Mouse (Mus musculus): ENCODE results near the gene Kremen2.
A peak's percentile ranks its signal among the peaks of the same experiment; 100 is the strongest.

Kremen2 gene

DNA sequence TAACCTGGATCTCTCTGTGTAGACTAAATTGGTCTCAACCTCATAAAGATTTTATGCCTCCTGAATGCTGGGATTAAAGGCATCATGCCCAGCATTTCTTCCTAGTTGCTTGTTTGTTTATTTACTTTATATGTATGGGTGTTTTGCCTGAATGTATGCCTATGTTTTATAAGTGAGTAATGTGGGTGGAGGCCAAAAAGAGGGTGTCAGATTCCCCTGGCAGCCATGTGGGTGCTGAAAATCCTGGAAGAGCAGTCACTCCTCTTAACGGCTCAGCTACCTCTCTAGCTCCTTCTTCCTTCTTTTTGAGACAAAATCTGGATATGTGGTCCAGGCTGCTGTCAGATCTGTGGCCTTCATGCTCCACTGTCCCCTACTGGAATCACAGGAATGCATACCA is 15.2 kb downstream of the Kremen2 start:
- DNase-seq, result no peak

DNA sequence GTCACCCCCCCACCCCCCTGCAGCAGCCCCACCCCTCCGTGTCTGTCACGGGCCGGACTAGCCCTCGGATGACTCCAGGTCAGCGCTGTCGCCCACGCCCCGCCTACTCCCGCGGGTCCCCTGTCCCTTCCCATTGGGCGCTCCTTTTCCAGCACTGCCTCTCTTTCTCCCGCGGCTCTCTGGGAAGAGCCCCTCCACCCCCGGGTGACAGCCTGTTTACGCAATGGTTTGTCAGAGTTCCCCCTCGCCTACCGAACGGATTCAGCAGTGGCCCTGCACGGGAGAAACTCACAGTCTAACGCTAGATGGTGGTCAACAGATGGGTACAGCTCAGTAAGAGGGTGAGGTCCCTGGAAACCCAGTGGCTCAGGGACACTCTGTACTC is 18.9 kb downstream of the Kremen2 start:
- DNase-seq, result peak; percentile 88

DNA sequence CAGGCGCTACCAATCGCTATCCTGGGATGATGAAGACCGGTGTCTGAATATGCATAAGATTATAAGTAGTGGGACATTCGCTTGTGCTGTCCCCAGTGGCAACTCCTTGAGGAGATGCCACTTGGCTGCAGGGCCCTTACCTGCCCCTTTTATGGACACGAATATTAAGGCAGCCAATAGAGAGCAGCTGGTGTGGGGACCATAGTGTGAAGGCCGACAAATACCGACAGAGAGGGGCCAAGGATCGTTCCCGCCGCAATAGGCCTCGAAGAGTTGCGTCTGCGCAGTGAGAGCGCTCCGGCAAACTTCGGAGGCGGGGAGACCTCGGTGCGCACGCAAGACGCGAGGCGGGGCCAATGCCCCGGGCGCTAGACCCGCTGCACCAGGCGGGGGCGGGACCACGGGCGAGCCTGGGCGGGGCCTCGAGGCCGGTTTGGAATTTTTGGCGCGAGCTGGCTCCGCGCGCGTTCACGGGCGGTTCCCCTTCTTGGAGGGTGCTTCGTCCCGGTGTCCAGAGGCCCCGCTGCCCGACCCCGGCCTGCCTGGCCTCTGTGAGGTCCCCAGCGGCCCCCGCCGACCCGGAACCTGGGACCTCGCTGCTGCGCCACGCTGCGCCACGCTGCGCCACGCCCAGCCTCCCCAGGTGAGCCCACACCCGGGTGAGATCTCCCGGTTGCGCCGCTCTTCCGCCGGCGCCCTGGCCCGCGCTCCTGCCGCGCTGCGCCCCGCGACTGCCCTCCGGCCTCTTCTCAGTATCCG is 19.5 kb downstream of the Kremen2 start, which contains the start of gene Pkmyt1:
Pkmyt1 (plus strand) TSS at position 338 of the 759 bp plus-strand sequence.
- peak; percentile 96 for DNase-seq

DNA sequence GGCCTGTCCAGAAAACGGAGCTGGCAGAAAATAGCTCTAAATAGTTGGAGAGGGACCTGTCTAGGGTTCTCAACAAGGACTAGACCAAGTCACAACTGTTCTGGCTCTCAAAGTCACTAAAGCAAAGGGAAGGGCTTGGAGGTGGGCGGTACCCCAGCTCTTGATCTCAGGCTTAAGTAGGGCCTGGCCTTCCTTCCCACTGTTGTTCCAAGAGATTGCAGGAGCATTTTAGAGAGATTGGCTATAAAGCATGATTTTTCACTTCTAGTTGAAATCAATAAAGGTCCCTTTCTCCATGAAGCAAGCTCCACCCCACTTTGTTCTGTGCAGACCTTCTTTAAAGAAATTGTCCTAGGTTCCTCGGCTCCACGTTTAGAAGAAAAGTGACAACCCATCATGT is 20.2 kb downstream of the Kremen2 start:
- DNase-seq, result no peak

DNA sequence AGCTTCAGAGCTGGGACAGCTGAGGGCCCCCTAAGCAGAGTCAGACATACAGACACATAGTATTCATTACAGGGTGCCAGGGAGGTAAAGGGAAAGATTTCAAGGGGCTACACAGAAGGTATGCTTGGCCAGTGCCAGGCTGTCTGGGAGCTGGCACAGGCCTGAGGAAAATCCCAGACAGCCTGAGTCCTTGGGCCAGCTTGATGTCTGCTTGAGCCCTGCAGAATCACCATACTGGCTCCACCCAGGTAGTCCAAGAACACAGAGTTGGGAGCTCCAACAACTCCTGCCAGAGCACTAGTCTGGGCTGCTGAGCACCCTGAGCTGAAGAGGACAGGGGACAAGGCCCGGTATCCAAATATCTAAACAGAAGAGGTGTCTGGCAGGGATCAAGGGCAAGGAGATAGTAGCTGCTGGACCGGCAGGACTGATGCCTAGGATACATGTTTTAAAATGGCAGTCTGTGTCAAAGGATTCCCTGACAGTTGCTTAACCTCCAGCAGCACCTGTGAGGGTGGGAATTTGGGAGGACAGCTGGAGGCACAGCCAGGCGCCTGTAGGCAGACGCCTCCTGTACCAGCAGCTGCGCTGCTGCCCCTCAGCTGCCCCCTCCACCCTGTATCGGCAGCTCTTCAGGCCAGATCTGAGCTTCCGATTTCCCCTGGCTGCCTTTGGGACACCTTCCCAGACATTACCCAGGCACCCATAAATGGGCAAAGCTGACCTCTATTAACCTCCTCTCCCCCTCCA is 23.1 kb downstream of the Kremen2 start, which contains the start of gene 1520401A03Rik:
1520401A03Rik (minus strand) TSS at position 408 of the 750 bp plus-strand sequence.
- DNase-seq, result no peak

DNA sequence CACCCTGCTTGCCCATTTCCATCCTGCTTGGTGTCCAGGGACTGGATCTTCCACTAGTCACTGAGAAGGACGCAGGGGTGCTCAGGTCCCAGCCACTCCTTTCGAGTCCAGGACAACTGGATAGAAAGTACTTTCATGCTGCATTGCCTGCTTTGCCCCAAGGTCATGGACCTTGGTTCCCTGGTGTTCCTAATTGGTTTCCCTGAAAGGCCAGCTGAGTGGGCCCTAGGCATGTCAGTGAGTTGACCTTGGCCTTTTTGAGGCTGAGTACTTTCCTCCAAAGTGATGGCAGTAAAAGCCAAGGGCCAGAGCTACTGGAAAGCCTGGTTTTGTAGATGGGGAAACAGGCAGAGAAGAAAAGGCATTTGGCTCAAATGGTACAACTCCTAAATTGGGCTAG is 23.7 kb downstream of the Kremen2 start:
- DNase-seq, result no peak

DNA sequence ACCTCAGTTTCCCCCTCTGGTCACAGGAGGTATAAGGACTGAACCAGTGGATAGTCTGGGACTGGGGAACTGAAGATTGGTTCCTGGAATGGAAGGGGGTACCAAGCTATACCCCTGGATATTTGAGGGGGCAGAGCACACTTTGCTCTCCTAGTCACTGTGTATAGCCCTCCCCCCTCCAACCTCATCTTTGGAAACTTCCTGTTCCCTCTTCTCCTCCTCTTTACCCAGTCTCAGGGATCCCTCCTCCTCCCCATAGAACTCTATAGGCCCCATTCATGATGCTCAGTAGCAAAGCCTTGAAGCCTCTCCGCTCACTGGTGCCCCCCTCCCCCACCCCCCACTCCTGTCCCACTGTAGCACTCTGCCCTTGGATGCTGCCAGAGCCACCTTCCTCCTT is 26.2 kb downstream of the Kremen2 start:
- no peak for DNase-seq

DNA sequence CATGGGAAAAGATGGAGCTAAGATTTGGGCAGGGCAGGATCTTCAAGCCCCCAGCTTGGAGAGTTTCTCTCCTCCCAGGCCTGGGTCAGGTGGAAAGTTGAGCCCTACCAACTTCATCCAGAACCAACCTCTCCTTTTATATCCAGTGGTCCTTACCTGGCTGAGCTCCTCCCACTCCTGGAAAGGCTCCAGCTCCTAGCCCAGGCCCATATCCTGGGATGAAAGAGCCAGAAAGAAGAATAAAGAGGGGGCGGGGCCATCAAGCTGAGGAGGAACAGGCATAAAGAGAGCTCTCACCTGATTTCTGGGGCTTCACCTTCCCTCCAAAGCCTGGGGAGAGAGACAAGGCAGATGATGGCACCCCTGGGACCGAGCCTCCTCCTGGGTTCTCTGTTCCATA is 28.6 kb downstream of the Kremen2 start:
- DNase-seq, result no peak

DNA sequence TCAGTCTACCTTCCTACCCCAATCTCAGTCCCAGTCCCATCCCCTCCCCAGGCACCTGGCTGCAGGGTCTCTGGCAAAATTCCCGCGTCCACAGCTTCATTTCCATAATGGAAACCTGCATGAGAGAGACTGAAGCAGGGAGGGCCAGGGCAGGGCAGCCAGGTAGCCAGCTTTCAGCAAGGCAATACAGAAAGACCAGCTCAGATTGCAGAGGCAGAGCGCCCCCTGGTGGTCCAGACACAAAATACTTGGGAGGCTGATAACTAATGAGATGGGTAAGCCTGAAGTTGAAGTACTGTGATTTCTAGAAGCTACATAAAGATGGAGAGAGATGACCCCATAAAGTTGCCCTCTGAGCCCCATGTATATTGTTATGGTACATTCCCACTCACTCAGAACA is 39.4 kb downstream of the Kremen2 start:
- peak; percentile 79 for DNase-seq

DNA sequence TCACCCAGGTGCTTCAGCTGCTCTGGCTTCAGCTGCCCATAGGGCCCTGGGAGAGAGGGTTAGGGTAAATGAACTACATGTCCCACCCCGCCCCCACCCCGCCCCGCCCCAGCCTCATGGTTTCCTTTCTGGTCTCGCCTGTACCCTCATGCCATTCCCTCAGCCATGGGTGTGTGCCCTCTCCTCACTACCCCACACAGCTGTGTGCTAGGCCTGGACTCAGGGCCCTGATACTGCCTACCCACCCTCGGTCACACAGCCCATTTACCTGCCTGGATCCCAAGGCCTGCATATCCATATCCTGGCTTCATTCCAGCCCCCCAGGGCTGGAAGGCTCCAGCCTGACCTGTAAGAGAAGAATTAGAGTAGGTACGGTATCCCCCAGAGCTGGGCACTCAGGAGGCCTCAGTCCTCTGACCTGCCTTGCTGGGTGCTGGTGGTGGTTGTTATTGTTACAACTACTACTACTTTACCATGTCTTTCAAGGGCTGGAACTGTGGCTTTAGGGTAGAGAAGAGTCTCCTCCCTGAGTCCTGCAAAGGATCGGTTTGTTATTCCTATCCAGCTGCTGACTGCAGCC is 40.0 kb downstream of the Kremen2 start:
- no peak for DNase-seq

DNA sequence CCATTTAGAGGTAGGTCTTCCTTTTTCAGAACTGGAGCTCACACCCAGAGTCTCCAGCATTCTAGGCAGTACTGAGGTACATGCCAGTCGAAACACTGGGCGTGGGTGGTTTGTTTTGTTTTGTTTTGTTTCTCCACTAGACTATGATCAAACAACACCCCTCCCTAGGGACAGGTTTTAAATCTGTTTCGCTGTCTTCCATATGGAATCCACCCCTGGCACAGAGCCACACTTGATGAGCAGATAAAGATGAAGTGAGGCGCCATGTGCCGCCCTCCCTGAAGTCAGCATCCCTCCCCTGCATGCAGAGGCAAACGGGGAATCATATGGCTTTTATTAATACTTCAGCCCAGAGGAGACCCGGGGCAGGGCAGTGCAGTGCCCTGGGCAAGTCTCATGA is 40.9 kb downstream of the Kremen2 start:
- no peak for DNase-seq

DNA sequence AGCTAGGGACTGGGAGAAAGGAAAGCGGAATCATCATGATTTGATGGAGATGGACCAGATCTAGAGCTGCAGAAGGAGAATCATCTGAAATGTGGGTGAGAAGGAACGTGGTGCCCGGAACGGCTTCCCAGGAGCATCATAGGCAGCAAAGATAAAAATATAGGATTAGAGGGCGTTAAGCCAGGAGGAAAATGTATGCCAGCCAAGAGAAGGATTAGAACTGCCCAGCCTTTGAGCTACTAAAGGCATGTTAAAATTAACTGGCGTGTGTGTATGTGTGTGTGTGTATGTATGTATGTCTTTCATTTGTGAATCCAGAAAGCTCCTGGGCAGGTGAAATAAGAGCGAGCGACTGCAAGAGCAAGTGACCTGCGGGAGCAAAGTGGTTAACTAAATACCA is 42.3 kb downstream of the Kremen2 start:
- no peak for DNase-seq

DNA sequence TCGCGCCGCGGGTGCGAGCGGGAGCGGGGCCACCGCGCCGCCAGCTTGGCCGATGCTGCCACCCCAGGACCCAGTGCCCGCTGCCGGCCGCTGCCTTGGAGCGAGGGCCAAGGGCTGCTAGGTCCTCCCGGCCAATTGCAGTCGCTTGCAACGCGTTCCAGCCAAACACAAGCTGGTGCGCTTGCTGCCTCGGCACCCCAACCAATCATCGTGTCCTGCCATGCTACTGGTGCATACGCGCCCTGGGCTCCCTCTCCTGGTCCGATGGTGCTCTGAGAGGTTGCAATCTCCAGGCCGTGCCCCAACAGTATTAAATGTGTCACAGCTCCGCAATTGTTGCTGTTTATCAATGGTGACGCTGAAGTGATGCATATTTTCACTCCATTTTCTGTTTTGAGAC is 45.6 kb downstream of the Kremen2 start:
- DNase-seq, result peak; percentile 97

DNA sequence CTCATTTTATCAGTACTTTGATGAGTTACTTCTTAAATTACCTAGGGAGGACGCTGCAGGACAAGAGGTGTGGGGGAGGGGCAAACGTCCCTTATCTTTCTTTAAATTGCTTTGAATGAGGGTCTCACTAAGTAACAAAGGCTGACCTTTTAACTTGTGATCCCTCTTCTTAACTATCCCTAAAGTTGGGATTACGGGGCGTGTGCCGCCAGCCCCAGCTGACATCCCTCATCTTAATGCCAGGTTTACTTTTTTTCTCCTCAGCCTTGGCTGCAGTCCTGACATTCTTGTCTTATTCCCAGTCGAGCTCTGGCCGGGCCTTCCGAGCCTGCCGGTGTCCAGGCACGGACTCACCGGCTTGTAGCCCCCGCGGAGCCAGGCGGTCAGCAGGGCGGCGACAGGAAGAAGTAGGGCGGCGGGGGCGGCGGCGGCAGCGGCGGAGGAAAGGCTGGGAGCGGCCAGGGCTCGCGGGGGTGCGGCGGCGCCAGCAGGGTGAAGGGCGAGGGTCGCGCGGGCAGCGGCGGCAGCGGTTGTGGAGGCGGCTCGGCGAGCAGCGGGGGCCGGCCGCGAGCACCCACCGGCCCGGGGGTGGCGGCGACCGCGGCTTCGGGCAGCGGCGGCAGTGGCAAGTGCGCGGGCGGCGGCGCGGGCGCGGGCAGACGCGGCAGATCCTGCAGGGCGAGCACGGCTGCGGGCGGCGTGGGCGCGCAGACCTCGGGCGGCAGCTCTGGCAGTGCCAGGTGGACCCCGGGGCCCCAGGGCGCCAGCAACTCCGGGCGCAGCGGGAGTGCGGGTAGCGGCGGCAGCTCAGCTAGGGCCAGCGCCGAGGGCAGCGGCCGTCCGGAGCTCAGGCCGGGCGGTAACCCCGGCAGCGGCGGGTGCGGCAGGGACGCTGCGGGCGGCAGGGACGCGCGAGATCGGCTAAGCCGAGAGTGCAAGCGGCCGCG is 46.2 kb downstream of the Kremen2 start:
- DNase-seq, result peak; percentile 71

DNA sequence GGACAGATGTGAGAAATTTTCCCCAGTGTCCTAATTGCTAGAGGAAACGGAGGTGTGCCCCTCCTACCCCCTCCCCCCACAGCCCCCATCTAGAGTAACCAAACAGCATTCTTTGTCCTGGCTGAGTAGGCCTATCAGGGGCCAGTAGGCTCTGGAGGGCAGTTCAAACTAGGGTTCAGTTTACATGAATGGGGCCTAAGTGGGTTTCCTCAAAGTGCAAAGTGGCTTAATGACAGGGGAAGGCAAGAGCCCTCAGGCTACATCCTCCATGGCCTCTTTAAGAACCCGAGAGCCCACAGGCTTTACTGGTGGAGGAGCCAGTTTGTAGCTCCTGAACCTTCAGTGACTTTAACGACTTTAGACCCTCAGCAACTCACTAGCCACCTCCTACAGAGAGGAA is 49.8 kb downstream of the Kremen2 start:
- DNase-seq, result no peak

DNA sequence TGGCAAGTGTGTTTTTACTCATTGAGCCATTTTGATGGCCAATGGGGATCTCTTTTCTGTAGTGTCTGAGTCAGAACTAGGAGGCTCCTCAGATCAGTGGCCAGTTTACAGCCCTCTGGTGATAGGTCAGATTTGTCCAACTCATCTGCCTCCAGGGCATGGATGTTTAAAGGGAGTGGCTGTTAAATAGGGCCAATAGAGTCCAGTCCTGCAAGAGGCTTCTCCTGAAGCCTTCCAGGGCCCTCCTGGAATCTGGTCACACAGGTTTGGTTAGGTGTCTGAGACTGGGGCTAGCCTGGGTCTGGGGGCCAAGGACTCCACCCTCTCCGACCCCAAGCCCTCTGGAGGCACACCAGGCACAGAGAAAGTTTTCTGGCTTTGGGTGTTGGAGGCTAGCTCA is 51.1 kb downstream of the Kremen2 start:
- no peak for DNase-seq
